Mouse (Mus musculus): ENCODE measurements around the gene Ppib. TPM values are rescaled to one million over a fixed set of nuclear protein-coding genes. Genes with fewer than 3 reads are reported as not detected.
A peak's percentile ranks its signal among the peaks of the same experiment; 100 is the strongest.

Gene Ppib
- polyA plus RNA-seq, 1 experiment from 2014 or later, result 371 TPM

GRCm38 (mm10) chr9:66060308-66060647 lies 256 bp downstream of the Ppib start:
- Histone ChIP-seq H3K9ac (replicated peaks) (peak overlapping the region; percentile 89), H3K4me1 (peaks cover 21% of the 10 kb centered on the region), H3K27ac (replicated peaks) (peak overlapping the region; percentile 87), H3K4me2 (peak overlapping the region; percentile 63), H3K27me3 (replicated peaks) (no peaks in the 10 kb centered on the region), H3K9me3 (replicated peaks) (no peaks in the 10 kb centered on the region), H3K36me3 (peaks cover 25% of the 10 kb centered on the region), H3K4me3 (replicated peaks) (peak overlapping the region; percentile 72)
- under 1% methylated on average over 20 of the region's 20 CpGs for WGBS
- peak; percentile 87 for ATAC-seq (ENCODE audit: low FRiP score)

- Histone ChIP-seq H3K27ac (replicated peaks) (no peak overlapping the region), H3K4me2 (peak overlapping the region; percentile 63), H3K9ac (replicated peaks) (peak overlapping the region; percentile 89), H3K4me1 (peaks cover 21% of the 10 kb centered on the region), H3K36me3 (peaks cover 32% of the 10 kb centered on the region), H3K9me3 (replicated peaks) (no peaks in the 10 kb centered on the region), H3K4me3 (replicated peaks) (peak overlapping the region; percentile 72), H3K27me3 (replicated peaks) (no peaks in the 10 kb centered on the region)
- 20% methylated on average over 4 of the region's 4 CpGs for WGBS
- ATAC-seq (ENCODE audit: low FRiP score), result no peak
Measured at GRCm38 (mm10) chr9:66060986-66061385, 964 bp downstream of the Ppib start.

GRCm38 (mm10) chr9:66061656-66062055 lies 1.6 kb downstream of the Ppib start:
- 74% methylated on average over 3 of the region's 3 CpGs for WGBS
- H3K4me1 ChIP-seq, result peaks cover 21% of the 10 kb centered on the region
- no peak overlapping the region; the same call in 1 of the 2 replicates for H3K9ac ChIP-seq (replicated peaks)
- ATAC-seq (ENCODE audit: low FRiP score), result no peak
- H3K27ac ChIP-seq (replicated peaks), result no peak overlapping the region
- no peaks in the 10 kb centered on the region for H3K9me3 ChIP-seq (replicated peaks)
- peak overlapping the region; percentile 5; the same call in 1 of the 2 replicates for H3K4me3 ChIP-seq (replicated peaks)
- peak overlapping the region; percentile 63 for H3K4me2 ChIP-seq
- peaks cover 39% of the 10 kb centered on the region for H3K36me3 ChIP-seq
- peaks cover 3% of the 10 kb centered on the region; the same call in 1 of the 2 replicates for H3K27me3 ChIP-seq (replicated peaks)

- H3K27ac ChIP-seq (replicated peaks), result no peak overlapping the region
- no peak overlapping the region for H3K4me2 ChIP-seq
- peaks cover 45% of the 10 kb centered on the region for H3K36me3 ChIP-seq
- no peak for ATAC-seq (ENCODE audit: low FRiP score)
- H3K4me3 ChIP-seq (replicated peaks), result no peak overlapping the region
- no peak overlapping the region for H3K9ac ChIP-seq (replicated peaks)
- WGBS, result 95% methylated on average over 3 of the region's 3 CpGs
- H3K27me3 ChIP-seq (replicated peaks), result peaks cover 21% of the 10 kb centered on the region
- no peaks in the 10 kb centered on the region for H3K9me3 ChIP-seq (replicated peaks)
- peaks cover 21% of the 10 kb centered on the region for H3K4me1 ChIP-seq
Measured at GRCm38 (mm10) chr9:66063446-66063845, 3.4 kb downstream of the Ppib start.

GRCm38 (mm10) chr9:66064316-66064715 lies 4.3 kb downstream of the Ppib start:
- WGBS, result 97% methylated on average over 11 of the region's 11 CpGs
- Histone ChIP-seq H3K4me3 (replicated peaks) (no peak overlapping the region), H3K36me3 (peaks cover 45% of the 10 kb centered on the region)

GRCm38 (mm10) chr9:66066791-66067190 lies 6.8 kb downstream of the Ppib start:
- H3K27ac ChIP-seq (replicated peaks), result no peak overlapping the region
- H3K9ac ChIP-seq (replicated peaks), result no peak overlapping the region
- H3K27me3 ChIP-seq (replicated peaks), result peaks cover 34% of the 10 kb centered on the region
- peaks cover 45% of the 10 kb centered on the region for H3K36me3 ChIP-seq
- H3K4me2 ChIP-seq, result no peak overlapping the region
- WGBS, result 87% methylated on average over 3 of the region's 3 CpGs
- peaks cover 15% of the 10 kb centered on the region for H3K4me1 ChIP-seq
- H3K4me3 ChIP-seq (replicated peaks), result no peak overlapping the region
- H3K9me3 ChIP-seq (replicated peaks), result no peaks in the 10 kb centered on the region
- ATAC-seq (ENCODE audit: low FRiP score), result no peak

More at GRCm38 (mm10) chr9:66064316-66064715, 4.3 kb downstream of the Ppib start:
- Histone ChIP-seq H3K27ac (replicated peaks) (no peak overlapping the region), H3K4me1 (peaks cover 26% of the 10 kb centered on the region), H3K4me2 (no peak overlapping the region), H3K9me3 (replicated peaks) (no peaks in the 10 kb centered on the region), H3K9ac (replicated peaks) (no peak overlapping the region), H3K27me3 (replicated peaks) (peaks cover 26% of the 10 kb centered on the region)
- no peak for ATAC-seq (ENCODE audit: low FRiP score)

- H3K36me3 ChIP-seq, result peaks cover 44% of the 10 kb centered on the region
- H3K9me3 ChIP-seq (replicated peaks), result no peaks in the 10 kb centered on the region
- no peak overlapping the region for H3K4me3 ChIP-seq (replicated peaks)
- no peak overlapping the region for H3K9ac ChIP-seq (replicated peaks)
- H3K27me3 ChIP-seq (replicated peaks), result peaks cover 34% of the 10 kb centered on the region
- no peak overlapping the region for H3K4me2 ChIP-seq
- H3K27ac ChIP-seq (replicated peaks), result no peak overlapping the region
- peaks cover 13% of the 10 kb centered on the region for H3K4me1 ChIP-seq
- no peak for ATAC-seq (ENCODE audit: low FRiP score)
- 21% methylated on average over 5 of the region's 5 CpGs for WGBS
Measured at GRCm38 (mm10) chr9:66067542-66067941, 7.5 kb downstream of the Ppib start.

- Histone ChIP-seq H3K9ac (replicated peaks) (no peak overlapping the region), H3K4me3 (replicated peaks) (no peak overlapping the region), H3K27ac (replicated peaks) (no peak overlapping the region), H3K4me2 (no peak overlapping the region), H3K4me1 (peaks cover 13% of the 10 kb centered on the region), H3K36me3 (peaks cover 38% of the 10 kb centered on the region), H3K9me3 (replicated peaks) (no peaks in the 10 kb centered on the region), H3K27me3 (replicated peaks) (peaks cover 34% of the 10 kb centered on the region)
- WGBS, result 66% methylated on average over 4 of the region's 4 CpGs
- no peak for ATAC-seq (ENCODE audit: low FRiP score)
Measured at GRCm38 (mm10) chr9:66068056-66068455, 8.0 kb downstream of the Ppib start.

GRCm38 (mm10) chr9:66068971-66069391 lies 9.0 kb downstream of the Ppib start:
- peak overlapping the region; percentile 71 for H3K9ac ChIP-seq (replicated peaks)
- peaks cover 34% of the 10 kb centered on the region for H3K27me3 ChIP-seq (replicated peaks)
- H3K9me3 ChIP-seq (replicated peaks), result no peaks in the 10 kb centered on the region
- peak; percentile 77 for ATAC-seq (ENCODE audit: low FRiP score)
- H3K4me3 ChIP-seq (replicated peaks), result peak overlapping the region; percentile 58
- H3K4me2 ChIP-seq, result peak overlapping the region; percentile 96
- WGBS, result under 1% methylated on average over 30 of the region's 30 CpGs
- H3K27ac ChIP-seq (replicated peaks), result no peak overlapping the region
- H3K36me3 ChIP-seq, result peaks cover 29% of the 10 kb centered on the region
- peaks cover 13% of the 10 kb centered on the region for H3K4me1 ChIP-seq

GRCm38 (mm10) chr9:66069583-66069982 lies 9.6 kb downstream of the Ppib start, which contains the start of gene Snx22:
Snx22 (minus strand) TSS chr9:66069719.
- peaks cover 13% of the 10 kb centered on the region for H3K4me1 ChIP-seq
- peak; percentile 93 for ATAC-seq (ENCODE audit: low FRiP score)
- H3K9me3 ChIP-seq (replicated peaks), result no peaks in the 10 kb centered on the region
- peak within 1 kb of the TSS; percentile 58 for H3K4me3 ChIP-seq (replicated peaks)
- H3K27ac ChIP-seq (replicated peaks), result no peak within 1 kb of the TSS
- H3K9ac ChIP-seq (replicated peaks), result peak within 1 kb of the TSS; percentile 71
- H3K36me3 ChIP-seq, result peaks cover 24% of the 10 kb centered on the region
- peaks cover 34% of the 10 kb centered on the region for H3K27me3 ChIP-seq (replicated peaks)
- H3K4me2 ChIP-seq, result peak within 1 kb of the TSS; percentile 96
- WGBS, result 1% methylated on average over 22 of the region's 22 CpGs

- H3K4me3 ChIP-seq (replicated peaks), result no peak overlapping the region; the same call in 1 of the 2 replicates
- 88% methylated on average over 5 of the region's 5 CpGs for WGBS
Measured at GRCm38 (mm10) chr9:66070151-66070550, 10.1 kb downstream of the Ppib start.

GRCm38 (mm10) chr9:66072754-66073153 lies 12.7 kb downstream of the Ppib start:
- H3K4me3 ChIP-seq (replicated peaks), result no peak overlapping the region
- no peaks in the 10 kb centered on the region for H3K9me3 ChIP-seq (replicated peaks)
- H3K27me3 ChIP-seq (replicated peaks), result peaks cover 21% of the 10 kb centered on the region
- 91% methylated on average over 7 of the region's 7 CpGs for WGBS
- no peak for ATAC-seq (ENCODE audit: low FRiP score)
- no peak overlapping the region for H3K4me2 ChIP-seq
- H3K9ac ChIP-seq (replicated peaks), result no peak overlapping the region
- peaks cover 13% of the 10 kb centered on the region for H3K4me1 ChIP-seq
- no peaks in the 10 kb centered on the region for H3K36me3 ChIP-seq
- H3K27ac ChIP-seq (replicated peaks), result no peak overlapping the region

More at GRCm38 (mm10) chr9:66070151-66070550, 10.1 kb downstream of the Ppib start:
- Histone ChIP-seq H3K27ac (replicated peaks) (no peak overlapping the region), H3K4me2 (peak overlapping the region; percentile 96; the same call in 1 of the 2 replicates), H3K27me3 (replicated peaks) (peaks cover 34% of the 10 kb centered on the region), H3K4me1 (peaks cover 13% of the 10 kb centered on the region), H3K9ac (replicated peaks) (no peak overlapping the region), H3K36me3 (peaks cover 22% of the 10 kb centered on the region), H3K9me3 (replicated peaks) (no peaks in the 10 kb centered on the region)
- no peak for ATAC-seq (ENCODE audit: low FRiP score)
